Mouse (Mus musculus): ENCODE results near the gene Gm20388.

The Gm20388 gene

GRCm38 (mm10) chr8:124253939-124254338 is 4343.3 kb downstream of the Gm20388 start:
- no peak for DNase-seq

- no peak for DNase-seq
These were observed 4346.2 kb downstream of the Gm20388 start for GRCm38 (mm10) chr8:124256841-124257240.

DNA sequence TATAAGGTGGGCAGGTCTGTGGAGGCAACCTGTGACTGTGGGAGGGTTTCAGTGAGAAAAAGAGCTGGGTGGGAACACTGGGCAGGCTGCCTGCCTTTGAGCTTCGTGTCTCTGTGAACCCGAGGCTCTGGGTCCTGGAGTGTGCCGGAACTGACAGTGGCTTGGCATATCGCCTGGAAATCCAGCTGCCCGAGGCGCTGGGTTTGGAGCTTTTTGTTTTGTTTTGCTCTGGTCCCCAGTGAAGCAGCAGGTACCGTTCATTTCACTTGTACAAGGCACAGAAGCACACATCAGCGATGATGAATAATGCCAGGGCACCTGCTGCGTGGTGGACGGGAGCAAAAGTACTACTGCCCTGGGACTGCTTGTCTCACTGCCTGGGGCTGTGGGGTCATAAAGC is 4346.7 kb downstream of the Gm20388 start:
- peak; percentile 62 to 73 for DNase-seq

DNA sequence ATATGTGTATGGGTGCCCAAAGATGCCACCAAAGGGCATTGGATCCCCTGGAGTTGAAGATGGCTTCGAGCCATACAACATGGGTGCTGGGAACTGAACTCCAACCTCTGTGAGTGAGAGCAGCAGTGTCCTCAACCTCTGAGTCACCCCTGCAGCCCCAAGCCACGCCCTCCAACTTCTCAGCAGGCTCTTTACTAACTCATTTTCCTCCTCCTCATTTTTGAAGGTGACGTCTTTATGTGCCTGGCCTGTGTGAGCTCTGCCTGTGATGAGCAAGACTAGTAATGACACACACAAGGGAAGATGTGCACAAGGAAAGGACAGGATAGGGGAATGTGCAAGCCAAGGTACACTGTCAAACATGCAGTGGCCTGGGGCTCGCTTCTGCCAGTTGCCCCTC is 4348.5 kb downstream of the Gm20388 start:
- no peak for DNase-seq

GRCm38 (mm10) chr8:124259925-124260324 is 4349.3 kb downstream of the Gm20388 start:
- DNase-seq, result no peak

DNA sequence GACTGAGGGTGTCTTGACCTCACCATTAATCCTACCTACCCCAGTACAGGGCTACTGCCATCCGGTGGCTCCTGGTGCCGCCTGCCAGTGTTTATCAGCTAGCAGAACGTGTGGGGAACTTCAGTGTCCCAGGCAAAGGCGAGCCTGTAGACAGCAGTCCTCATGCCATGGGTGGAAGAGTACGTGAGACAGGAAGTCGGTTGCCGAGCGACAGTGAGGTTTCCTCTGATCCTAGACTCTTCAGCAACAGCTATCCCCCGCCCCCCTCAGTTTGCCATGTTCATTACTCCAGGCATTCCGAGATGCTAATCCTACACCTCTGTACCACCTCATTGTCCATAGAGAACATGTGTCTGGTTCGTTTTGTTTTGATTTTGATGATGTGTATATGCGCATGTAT is 4349.7 kb downstream of the Gm20388 start:
- no peak for DNase-seq

DNA sequence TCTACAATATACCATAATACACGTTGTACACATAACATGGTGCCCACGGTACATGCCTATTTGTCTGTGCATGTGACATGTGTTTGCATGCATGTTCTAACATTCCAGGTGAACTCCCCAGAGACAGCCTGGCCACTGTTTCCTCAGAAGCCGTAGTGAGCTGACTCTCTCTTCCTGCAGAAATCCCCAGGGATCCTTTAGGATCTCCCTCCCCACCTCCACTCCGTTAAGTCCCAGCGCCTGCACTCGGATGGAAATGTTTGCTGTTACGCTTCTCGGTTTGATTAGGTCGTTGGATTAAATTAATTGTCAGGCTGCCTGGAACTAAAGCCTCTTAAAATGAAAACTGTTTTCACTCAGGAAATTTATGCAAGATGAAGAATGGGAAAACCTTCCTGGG is 4352.4 kb downstream of the Gm20388 start:
- no peak for DNase-seq

DNA sequence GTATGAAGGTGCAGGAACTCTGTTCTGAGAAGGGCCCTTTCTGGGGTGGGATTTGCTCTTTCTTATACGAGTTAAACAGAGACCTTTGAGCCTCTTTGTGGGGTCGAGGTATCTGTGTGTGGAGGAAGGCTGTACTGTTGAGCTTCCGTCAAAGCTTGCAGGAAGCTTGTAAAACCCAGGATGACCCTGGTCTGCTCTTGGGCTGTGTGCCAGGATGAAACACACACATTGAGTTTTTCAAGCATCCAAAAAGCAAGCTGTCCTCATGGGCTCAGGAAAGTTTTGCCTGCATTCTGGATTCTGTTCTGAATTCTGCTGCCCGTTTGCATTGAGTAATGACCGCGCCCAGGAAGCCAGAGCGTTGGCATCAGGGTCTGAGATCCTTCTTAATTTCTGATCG is 4353.4 kb downstream of the Gm20388 start:
- DNase-seq, result no peak

- no peak for DNase-seq
These were observed 4354.0 kb downstream of the Gm20388 start for GRCm38 (mm10) chr8:124264671-124265070.

GRCm38 (mm10) chr8:124265130-124265529 is 4354.5 kb downstream of the Gm20388 start:
- DNase-seq, result no peak

GRCm38 (mm10) chr8:124265798-124266197 is 4355.2 kb downstream of the Gm20388 start:
- DNase-seq, result no peak

DNA sequence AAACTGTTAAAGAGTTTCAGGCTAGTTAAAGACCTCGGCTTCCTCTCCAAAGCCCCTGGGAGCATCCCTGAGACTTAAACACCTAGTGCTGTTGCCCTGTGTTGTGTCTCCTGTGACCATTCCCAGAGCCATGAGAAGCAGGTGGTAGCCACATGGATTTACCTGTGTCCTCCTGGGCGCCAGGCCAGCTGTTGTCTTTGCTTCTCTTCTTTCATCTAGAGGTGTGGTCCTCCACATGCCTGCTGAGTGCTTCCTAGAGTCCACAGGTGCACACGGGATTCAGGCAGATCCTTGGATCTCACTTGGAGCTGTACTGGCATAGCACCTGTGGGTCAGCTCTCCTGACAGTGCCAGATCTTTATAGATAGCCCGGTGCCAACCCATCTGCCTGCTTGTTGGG is 4356.6 kb downstream of the Gm20388 start:
- DNase-seq, result peak in 1 of 2 experiments; percentile 39

DNA sequence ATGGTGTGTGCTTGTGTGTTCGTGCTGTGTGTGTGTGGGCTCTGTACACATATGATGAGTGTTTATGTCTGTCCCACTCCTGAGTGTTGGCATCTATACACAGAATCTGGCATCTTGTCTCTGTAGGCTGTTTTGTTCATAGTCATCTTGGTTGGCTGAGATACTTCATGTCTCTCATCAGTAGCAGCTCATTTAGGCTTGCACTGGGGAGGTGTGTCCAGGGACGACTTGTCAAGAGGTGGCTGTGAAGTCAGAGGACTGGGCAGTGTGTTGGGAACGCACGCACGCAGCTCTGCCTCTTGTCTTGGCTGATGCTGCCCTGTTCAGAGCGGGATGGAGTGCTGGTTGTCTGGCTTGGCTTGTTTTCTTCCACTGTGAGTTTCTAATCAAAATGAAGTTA is 4359.9 kb downstream of the Gm20388 start:
- no peak for DNase-seq

- DNase-seq, result no peak
These were observed 4360.3 kb downstream of the Gm20388 start for GRCm38 (mm10) chr8:124270904-124271303.

- no peak for DNase-seq
These were observed 4360.9 kb downstream of the Gm20388 start for GRCm38 (mm10) chr8:124271518-124271917.

DNA sequence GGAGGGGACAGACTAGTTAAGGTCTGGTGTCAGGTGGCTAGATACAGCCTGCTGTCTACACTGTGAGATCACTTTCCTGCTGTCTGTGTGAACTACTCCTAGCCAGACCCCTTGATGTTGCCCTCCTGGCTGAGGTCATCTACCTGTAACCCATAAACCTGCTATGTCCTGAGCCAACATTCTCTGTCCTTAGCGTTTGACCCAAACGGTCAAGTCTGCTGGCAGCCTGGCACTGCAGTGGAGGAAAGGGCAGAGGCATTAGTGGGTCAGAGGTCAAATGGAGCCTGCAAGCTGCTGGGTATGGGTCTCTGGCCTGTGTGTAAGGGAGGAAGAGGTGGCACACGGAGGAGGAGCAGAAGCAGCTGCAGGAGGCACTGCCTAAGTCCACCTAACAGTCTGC is 4362.2 kb downstream of the Gm20388 start:
- DNase-seq, result no peak

- DNase-seq, result no peak
These were observed 4363.1 kb downstream of the Gm20388 start for GRCm38 (mm10) chr8:124273606-124274218.

GRCm38 (mm10) chr8:124274441-124275120 is 4363.9 kb downstream of the Gm20388 start:
- DNase-seq, result no peak

DNA sequence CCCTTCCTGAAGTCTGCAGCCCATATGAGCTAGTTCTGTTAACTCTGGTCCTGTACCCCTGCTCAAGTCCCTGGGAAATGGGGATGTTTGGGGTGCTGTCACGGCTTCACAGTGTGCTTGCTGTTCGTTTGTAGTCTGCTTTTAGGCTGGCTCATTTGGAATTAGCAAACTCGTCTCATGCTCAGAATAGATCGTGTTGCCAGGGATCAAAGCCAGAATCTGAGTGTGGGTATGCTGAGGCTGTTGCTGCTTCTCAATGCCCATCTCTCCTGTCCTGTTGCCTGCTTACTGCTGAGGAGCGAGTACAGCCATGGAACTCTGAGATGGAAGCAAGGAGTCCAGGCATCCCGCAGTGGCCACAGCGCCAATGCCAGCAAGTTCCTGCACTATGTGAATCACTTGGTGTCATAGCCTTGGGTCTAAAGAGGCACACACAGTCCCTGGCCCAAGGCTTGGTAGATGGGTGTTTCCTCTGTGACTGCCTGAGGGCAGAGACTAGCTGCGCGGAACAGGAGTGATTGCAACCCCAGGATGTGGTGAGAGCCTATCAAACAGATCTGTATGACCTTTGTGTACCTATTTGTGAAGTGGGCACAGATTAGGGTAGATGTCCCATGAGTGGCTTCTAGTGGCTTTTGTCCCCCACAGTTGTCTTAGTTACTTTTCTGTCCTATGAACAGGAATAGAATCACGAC is 4364.9 kb downstream of the Gm20388 start:
- DNase-seq, result no peak

DNA sequence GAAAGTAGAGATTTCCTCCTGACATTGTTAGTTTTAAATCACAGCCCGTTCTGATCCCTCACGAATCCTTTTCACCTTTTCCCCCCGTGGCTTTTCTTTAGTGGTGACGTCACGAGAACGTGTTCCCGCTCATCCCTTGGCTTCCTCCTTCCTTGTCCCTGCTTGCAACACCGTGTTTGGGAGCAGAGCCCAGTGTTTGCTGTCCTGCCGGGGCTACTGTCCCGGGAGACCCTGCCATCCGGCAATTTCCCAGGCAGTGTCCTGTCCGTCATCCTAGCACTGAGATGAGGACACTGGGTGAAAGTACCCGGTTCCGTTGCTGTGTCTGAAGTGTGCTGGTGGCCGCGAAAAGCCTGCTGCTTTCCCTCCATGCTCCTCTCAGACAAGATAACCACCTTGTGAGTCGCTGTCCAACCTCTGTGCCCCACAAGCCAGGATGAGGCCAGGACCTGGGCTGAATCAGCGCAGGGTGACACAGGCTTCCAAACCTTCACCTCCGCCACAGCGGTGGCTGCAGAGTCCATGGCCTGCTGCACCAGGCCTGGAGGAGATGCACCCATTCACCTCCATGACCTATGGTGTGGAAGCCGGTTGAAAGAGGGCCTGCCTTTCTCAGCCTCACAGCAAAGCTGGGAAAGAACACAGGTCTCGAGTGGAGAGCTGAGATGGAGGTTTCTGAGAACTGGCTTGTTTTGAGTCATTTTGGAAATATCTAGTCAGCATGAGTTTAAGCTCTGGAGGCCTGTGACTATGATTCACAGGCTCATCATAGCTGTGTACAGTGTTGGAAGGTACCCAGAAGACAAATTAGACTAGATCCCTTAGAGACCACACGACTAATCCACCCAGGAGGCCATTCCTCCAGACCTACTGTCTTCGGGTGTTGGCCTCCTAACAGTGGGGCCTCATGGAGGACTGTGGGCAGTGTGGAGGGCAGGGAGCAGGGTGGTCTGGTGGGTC is 4367.6 kb downstream of the Gm20388 start:
- peak in 1 of 2 experiments; percentile 52 for DNase-seq

GRCm38 (mm10) chr8:124278956-124279689 is 4368.5 kb downstream of the Gm20388 start:
- no peak for DNase-seq

DNA sequence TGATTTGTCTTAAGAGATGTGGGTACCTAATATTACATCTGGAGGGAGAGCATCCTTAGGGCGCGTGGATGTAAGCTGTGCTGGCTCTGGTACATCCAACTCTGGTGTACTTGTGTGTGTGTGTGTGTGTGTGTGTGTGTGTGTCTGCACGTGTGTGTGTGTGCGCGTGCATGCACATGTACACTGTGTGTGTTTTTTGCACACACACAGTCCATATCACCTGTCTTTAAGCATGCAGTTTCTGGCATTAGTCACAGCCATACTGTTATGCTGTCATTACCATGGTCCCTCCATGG is 4369.0 kb downstream of the Gm20388 start:
- no peak for DNase-seq
